Mouse (Mus musculus): Measurements from ENCODE around the gene B3gnt7.

Gene B3gnt7

DNA sequence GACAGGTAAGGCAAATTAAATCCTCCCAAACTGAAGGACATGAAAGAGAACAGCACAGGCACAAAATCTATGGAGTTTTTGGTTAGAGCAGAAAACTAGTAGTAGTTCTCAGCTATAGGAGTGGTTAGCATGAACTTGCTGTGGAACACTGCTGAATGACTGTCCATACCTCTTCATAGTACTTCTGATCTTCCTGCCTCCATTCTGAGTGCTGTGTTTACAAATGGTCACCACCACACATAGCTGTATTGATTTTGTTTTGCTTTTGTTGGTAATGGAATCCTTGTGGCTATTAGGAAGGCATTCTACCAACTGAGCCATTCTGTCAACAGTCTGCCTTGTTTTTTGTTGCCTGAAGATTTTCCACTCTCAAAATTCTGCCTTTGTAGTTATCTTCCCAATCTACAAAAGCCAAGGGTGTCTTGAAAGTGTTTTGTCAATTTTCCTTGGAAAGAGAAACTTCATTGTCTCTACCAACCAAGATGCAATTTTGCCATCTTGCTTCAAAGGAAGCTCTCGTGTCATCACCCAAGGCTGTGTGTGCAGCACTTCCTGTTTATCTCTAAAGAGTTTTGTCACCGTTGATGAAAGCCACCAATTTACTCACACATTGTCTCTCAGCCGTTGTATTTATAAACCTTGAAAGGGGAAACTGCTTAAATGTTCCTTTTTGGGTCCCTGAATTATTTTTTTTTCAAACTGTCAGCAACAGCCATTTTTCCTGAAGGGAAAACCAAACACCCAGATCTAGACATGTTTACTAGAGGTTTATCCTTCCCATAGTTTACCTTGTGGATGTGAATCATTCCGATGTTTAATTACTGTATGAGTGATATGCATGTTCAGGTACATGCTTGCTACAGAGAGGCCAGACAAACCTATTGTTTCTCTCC lies 41.6 kb downstream of the B3gnt7 start:
- CTCF ChIA-PET = no interaction called here

DNA sequence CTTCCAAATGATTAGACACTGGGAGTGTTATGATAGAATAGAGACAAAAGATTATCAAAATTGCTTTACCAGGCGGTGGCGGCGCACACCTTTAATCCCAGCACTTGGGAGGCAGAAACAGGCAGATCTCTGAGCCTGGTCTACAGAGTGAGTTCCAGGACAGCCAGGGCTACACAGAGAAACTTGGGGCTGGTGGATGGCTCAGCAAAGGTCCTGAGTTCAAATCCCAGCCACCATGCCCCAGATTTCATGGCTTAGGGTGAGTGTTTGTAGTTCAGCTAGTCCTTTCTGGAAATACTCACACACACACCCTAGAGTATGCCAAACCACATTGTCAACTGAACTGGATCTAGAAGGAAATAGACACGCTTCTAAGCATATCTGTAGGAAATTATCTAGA lies 42.4 kb downstream of the B3gnt7 start:
- CTCF ChIA-PET = no interaction called here

DNA sequence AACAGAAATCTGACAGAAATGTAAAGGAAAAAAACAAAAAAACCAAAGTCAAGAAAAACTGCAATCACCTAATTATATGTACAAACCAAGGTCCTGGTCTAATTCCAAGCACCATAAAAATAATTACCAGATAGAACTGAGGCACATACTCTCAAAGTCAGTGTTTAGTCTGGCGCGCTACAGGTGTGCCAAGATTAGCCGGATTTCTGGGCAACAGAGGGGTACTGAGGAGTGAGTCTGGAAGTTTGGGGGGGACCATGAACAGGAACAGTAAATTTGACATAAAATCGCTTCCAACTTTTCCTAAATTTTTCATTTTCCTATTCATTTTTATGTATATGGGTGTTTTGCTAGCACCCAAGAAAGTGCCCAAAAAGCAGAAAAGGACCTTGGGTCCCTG lies 43.3 kb downstream of the B3gnt7 start:
- CTCF ChIA-PET = no interaction called here

DNA sequence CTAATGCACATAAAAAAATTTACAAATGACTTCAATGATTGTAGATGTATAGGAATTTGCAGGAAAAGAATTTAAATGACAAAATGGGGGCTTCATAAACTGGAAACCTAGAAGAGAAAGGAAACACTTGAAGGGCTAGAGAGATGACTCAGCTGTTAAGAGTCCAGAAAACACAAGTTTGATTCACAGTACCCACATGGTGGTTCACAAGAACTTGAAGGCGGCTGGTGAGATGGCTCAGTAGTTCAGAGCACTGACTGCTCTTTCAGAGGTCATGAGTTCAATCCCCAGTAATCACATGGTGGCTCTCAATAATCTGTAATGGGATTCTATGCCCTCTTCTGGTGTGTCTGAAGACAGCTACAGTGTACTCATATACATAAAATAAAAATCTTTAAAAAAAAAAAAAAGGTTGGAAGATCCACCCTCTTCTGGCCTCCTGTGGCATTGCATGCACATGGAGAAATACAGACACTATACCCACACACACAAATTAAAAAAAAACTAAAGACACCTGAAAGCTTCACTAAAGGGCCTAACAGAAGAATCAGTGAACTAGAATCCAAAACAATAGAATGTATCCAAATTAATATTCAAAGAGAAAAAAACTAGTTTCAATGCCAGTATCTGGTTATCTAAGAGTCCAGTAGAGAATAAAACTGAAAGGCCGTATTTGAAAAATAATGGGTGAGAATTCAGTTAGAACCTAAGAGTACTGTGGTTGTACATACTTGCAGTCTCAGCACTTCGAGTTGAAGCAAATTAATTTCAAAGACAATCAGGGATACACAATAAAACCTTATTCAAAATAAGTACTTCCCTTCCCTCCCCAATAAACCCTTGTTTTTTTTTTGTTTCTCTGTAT lies 44.5 kb downstream of the B3gnt7 start:
- CTCF ChIA-PET = interaction anchor here (0.6 kb wide), 1 partner anchor 32 kb away, joined by 4 read pairs; no protein-coding TSS in a partner anchor

DNA sequence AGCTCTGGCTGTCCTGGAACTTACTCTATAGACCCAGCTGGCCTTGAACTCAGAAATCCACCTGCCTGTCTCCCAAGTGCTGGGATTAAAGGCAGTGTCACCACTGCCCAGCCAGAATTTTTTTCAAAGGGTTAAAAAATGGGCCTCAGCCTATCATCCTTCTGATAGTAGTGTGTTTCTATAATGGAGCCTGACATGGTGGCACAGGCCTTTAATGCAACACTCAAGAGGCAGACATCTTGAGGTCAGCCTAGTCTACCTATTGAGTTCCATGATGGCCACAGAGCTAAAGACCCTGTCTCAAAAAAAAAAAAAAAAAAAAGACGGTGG lies 45.0 kb downstream of the B3gnt7 start:
- CTCF ChIA-PET = interaction anchor here (0.6 kb wide), 1 partner anchor 31 kb away, joined by 4 read pairs; no protein-coding TSS in a partner anchor

DNA sequence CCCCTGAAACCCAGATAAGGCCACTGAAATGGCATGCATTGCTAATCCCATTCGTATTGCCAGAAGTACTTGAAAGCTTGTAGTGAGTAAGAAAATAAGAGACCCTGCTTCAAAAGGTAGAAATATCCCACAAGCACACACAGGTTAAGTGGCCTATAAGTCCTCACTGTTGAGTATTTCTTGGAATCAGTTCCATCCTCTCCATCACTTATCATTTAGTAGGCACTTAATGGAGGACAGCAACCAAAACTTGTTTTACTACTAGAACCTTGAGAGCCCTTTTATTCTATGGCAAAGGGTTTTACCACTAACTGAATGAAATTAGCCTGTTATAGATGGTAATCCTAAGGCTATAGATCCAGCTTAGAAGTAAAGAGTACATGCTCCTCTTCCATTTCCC lies 45.5 kb downstream of the B3gnt7 start:
- CTCF ChIA-PET = interaction anchor here (0.6 kb wide), 1 partner anchor 31 kb away, joined by 4 read pairs; no protein-coding TSS in a partner anchor

DNA sequence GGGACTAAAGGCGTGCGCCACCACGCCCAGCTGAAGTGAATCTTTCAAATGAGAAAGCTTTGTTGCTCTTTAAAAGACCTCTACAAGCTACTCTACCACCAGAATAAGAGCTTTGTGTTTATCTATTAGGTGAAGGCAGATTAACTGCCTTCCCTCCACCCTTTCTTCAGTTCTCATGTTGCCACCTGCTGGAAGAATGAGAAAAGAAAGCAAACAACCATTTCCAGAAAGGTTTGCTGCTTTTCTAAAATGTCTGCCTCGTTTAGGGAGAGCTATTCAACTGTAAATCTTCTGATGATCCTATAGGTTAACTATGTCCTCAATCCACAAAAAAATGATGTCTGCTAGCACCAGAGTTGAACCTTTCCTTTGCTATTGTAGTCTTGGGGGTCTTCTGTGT lies 46.2 kb downstream of the B3gnt7 start:
- CTCF ChIA-PET = interaction anchor here (0.5 kb wide), 1 partner anchor 68 kb away, joined by 4 read pairs; no protein-coding TSS in a partner anchor

DNA sequence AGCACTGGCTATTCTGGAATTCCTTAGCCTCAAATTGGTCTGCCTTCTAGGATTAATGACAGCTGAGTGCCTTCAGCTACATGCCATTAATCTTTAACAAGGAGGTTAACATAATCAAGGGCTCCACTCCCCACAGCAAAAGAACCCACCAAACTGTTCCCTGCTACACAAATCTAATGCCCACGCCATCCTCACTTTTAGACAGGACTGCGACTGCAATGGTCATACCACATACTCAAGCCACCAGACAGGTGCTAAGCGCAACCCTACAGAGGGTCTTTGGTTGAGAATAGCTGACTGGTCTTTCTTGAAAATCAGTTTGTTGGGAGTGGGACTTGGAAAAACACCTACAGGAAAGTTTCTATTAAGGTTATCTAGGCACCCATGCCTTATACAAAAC lies 46.6 kb downstream of the B3gnt7 start:
- CTCF ChIA-PET = no interaction called here

DNA sequence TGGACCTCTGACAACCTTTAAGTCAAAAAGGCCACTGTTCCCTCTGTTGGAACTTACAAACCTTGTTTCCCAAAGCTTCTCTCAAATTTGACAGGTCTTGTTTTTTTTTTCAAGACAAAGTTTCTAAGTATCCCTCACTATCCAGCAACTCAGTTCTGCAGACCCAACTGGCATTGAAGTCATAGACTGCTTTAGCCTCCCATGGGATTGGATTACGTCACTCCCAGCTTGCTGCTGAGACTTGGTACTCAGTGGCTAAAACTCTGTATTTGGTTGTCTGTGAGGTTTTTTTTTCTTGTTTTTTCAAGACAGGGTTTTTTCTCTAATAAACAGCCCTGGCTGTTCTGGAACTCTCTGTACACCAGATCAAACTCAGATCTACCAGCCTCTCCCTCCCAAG lies 47.1 kb downstream of the B3gnt7 start:
- CTCF ChIA-PET = no interaction called here

DNA sequence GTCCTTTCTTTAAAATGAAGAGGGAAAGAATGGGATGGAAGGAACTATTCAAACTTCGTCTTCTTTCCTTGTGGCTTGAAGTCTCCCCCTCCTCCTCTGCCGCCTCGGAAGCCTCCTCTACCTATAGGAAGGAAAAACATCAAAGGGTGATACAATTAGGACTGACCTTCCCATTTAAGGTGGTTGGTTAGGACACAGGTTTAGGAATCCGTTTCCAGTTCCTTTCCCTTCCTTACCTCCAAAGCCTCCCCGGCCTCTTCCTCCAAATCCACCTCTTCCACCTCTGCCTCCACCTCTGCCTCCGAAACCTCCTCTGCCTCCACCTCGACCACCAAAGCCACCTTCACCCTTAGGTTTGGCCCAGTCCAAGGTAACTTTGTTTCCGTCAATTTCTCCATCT lies 47.9 kb downstream of the B3gnt7 start:
- CTCF ChIA-PET = no interaction called here

DNA sequence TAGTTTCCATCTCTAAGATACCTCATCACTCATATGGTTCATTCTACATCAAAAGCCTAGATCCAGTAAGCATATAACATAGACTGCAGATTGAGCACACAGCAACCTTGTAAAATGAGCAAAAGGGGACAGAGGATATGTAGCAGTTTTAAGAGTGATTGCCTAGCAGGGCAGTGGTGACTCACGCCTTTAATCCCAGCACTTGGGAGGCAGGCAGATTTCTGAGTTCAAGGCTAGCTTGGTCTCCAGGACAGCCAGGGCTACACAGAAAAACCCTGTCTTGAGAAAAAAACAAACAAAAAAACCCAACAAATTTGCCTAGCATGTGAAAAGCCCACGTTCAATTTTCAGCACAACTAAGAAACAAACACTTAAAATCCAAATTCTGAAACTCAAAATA lies 51.6 kb downstream of the B3gnt7 start:
- CTCF ChIA-PET = no interaction called here
